Mouse (Mus musculus) lung, postnatal 25 days (tissue): ENCODE results near the gene Agpat2.

ENCODE experiments used
- DNase-seq: peaks from one replicate; pipeline ENCODE4 v3.0.0; 2022; ENCODE audit warnings: low spot score

The Agpat2 gene

DNA sequence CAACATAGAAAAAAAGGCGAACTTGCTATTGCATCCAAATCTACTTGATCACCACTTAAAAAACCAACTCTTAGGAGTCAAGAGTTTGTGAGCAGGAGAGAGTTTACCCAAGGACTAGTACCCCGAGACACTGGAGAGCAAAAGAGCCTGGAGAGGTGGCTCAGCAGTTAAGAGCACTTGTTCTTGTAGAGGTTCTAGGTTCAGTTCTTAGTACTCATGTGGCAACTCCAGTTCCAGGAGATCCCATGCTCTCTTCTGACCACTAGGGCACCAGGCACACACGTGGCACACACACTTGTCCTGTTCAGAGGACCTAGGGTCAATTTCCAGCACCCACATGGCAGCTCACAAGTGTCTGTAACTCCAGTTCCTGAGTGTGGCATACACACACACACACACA, 21.9 kb upstream of the Agpat2 start:
- DNase-seq, result peak; percentile 65

DNA sequence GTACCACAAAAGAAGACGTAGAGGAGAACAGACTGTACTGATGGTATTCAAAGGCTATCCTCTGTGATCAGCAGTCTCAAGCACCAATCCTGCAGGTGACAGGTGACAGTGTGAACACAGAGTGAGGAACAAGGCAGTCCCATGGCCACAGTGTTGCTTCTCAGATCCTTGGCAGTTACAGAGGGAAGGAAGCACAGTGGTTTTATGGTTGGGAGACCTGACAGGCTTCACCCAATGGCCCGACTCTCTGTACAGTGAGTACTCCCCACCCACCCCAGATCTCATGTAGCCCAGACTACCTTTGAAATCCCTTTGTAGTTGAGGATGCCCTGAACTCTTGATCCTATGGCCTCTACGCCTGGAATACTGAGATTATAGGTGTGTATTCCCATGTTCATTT, 21.2 kb upstream of the Agpat2 start:
- no peak for DNase-seq

DNA sequence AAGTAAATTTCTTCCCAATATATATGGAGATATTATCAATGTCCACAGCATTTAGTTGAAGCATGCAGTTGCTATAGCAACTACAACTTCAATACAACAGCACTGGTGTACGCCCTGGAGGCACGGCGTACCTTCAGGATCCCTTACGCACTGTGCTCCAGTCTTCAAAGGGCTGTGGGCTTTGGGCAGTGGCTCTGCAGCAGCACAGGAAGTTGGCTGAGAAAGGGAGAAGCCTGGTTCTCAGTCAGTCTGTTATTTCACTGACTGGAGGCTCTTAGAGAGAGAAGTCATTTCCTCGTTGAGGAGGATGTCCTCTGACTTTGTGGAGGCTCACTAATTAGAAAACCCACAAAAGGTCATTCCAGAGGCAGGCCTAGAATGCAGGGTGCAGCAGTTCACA, 18.8 kb upstream of the Agpat2 start:
- DNase-seq, result no peak

DNA sequence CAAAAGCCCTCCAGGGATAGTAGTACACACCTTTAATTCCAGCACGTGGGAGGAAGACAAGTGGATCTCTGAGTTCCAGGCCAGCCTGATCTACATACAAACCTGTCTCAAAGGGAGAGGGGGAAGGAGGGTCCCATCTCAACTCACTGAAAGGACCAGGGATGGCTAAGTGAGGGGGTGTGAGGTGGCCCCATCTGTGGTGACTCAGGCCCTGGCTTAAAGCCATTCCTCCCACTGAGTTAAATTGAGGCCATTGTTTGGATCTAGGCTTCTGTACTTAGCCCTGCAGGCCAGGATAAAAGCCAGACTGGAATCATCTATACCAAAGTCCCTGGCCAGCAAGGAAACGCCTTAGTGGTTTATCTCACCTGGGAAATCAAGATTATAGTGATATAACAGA, 17.0 kb upstream of the Agpat2 start:
- DNase-seq, result no peak

DNA sequence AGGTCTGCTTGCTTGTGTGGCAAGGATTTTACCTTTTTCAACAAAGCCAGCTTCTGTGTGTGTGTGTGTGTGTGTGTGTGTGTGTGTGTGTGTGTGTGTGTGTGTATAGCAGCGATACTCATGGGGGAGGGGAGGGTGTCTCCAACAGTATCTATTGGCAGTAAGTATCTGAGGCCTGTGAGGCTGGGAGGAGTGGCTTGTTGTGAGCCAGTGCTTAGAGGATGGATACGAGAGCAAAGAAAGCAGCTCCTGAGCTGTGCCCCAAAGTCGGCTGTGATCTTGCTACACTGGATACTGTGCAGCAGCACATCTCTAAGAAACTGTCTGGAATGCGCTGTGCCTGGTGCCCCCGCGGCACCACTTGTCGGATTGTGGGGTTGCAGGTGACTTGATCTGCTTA, 13.7 kb upstream of the Agpat2 start:
- DNase-seq, result no peak

DNA sequence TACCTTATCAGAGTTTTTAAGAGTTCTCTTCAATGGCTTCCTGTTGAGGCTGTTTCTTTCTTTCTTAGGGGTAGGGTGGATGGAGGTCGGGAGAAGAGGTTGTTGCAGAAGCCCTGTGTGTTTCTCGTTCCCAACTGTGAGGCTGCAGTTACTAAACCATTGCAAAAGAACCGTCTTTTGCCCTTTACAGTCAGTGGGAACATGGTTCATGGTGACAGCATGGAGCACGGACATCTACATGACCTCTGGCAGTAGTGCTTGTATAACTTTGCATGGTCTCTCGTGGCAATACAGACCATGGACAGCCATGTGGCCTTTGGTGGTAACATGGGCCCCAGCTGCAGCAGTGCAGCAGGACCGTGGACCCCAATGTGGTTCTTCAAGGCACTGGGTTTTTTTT, 13.1 kb upstream of the Agpat2 start:
- DNase-seq, result no peak

DNA sequence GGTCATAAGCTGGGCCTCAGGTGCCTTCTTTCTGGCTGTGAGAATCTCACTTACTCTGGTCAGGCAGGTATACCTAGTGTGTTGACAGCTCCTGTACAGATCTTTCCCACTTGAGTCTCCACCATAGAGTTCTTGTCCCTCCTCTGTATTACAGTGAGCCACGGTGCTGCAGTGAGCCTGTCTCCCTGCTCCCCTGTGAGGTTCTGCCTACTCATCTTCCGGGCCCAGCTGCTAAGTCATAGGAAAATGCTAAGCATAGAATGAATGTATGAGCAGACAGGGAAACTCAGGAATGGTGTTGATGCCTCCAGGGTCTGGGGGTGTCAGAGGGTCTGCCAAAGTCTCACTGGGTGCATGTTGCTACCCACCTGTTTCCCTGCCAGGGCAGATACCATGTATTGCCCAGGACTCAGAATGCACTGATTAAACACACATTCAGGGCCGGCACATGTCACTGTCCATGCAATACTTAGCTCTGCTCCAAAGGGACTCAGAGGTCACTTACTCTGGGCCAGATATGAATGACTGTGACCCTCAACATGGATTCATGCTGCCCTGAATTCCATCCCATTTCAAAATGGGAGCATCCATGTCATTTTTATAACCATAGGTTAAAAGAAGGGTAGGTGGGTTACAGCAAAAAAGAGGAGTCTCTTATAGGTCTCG, 11.4 kb upstream of the Agpat2 start:
- no peak for DNase-seq

DNA sequence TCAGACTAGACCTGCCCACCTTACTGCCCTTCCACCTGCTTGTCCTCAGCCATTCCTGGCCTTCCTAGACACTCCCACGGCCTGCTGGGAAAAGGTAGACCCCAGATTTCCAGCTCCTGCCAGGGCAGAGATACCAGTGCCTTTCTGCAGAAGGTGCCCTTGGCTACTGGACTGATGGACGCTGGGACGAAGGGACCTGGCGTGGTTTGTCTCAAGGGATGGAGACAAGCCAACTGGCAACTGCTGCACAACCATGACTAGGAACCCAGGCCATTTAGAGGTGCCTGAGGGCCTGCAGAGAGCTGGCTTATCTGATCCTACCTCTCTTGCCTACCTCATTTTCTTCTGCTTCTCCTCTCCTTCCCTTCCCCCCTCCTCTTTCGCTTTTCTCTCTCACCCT, 10.7 kb upstream of the Agpat2 start:
- DNase-seq, result no peak

DNA sequence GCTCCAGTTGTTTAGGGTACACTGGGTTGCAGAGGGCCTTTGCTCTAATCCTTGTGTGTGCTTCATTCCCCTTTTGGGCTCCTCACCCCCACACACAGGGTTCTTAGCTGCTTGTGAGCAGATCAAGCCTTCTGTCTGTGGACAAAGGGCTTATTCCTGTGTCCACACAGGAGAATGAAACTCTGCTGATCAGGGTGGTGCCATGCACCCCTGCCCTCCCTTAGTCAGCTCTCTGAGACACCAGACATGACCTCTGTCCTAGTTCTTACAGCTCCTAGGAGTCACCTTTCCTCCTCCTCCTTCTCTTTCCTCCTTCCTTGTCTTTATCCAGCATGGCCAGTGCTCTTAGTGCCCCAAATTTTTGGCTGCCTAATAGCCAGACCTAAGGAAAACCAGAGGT, 7.7 kb upstream of the Agpat2 start:
- no peak for DNase-seq

DNA sequence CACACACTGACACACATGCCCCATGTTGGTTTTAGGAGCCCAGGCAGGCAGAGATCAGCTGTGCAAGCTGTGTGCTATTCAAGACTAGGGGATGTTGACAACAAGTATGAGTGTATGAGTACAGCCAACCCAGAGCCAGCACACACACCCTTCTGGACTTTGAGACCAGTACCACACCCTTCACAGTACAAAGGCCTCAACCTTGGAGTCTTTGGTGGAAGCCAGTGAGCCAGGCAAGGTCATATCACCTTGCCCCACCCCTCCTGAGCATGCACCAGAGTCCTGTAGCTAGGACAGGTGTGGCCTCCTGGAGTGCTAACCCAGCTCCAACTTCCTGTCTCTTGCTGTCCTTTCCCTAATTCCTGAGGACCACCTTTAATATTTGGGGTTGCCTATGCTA, 6.8 kb upstream of the Agpat2 start:
- DNase-seq, result no peak

DNA sequence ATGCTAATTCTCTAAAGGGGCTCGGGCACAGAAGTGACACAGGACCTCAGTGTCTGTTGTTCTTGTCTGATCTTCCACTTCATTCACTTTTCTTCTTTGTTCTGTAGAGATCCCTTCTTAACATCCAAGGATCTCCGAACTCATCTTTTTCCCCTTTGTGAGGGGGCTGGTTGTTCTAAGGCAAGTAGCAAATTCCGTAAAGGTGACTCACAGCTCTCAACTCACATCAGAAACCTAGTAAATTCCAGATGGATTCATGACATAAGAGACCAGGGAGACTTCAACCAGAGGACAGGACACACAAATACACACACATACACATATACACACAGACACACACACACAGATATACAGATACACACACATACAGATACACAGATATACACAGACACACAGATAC, 6.3 kb upstream of the Agpat2 start:
- DNase-seq, result no peak

DNA sequence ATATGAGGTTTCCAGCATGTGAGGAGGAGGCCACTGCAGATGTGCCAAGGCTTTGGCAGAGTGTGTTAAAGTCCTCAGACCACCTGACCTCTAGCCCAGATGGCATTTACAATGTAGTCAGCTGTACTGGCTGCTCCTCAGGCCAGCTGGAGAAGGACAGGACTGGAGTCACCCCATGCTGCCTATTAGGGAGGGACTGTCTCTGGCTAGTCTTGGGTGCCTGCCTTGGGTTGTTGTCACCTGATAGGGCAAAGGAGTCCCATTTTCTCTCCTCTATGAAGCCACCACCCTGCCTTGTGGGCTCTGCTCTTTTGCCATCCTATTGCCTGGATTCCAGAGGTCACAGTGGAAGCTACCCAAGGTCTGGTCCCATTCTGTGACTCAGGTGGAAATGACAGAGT, 5.0 kb upstream of the Agpat2 start:
- DNase-seq, result no peak

DNA sequence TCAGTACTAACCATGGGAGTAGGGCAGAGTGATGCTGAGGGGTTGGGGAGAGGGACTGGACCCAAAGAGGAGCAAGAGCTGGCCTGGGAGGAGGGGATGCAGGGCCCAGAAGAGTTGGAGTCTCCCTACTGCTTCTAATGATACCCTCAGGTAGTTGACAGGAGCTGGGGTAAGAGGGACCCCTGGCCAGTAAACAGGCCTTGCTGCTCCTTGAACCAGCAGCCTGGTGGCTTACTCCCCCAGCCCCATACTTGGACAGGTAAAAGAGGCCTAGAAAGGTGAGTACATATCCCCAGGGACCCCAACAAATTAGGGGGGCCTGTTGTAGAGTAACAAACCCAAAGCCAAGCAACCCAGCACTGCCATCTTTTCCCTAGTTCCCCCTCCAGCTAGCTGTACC, 4.6 kb upstream of the Agpat2 start:
- DNase-seq, result no peak

DNA sequence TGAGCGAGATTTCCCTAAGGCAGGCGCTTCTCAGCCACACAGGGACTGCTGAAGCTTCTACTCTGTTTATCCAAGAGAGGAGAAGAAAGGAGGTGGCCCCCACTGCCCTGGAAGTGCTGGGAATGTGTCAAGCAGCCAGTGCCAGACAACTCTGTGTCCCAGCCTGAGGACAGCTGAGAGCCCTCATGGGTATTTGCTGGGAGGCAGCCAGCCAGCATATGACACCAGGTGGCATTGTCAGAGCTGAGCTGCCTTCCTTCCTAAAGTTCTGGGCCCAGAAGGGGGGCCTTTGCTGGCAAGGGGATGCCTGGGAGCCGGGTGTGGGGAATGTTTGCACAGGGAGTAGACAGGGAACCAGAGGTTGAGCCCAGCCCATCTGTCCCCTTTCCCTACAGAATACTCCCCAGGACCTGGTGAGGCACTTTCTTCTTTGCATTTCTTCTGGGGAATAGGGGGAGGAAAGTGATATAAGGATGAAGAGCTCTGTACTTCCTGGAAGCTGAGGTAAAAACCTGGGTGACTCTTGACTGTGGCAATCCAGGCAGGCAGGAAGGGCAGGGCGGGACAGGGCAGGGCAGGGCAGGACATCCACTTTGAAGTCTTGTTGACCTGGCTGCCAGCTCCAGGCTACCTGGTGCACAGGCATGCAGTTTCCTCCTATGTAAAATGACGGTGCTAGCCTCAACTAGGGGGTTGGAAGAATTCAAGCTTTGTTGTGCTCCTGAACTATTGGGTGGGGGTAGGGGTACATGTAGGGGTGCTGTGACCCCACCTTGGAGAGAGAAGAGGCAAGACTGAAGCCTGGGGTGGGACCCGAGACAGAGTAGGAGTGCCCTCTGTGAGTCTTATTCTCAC, 3.1 kb upstream of the Agpat2 start:
- peak; percentile 76 for DNase-seq

DNA sequence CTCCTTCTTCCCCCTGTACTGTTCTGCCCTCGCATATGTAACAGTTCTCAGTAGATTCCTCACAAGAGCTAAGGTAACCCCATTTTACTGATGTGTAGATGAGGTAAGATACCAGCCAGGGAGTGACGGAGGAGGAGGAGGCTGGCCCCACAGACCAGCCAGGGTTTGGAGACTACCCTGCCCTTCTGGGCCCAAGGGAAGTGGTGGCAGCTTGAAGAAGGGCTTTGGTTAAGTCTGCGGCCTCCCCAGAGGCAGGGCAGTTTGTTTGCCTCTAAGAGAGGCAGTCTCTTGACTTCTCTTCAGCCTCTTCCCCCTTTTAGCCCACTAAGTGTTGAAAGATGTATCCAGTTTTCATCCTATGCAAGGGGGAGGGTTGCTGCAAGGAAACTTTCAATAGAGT, 2.4 kb upstream of the Agpat2 start:
- no peak for DNase-seq

DNA sequence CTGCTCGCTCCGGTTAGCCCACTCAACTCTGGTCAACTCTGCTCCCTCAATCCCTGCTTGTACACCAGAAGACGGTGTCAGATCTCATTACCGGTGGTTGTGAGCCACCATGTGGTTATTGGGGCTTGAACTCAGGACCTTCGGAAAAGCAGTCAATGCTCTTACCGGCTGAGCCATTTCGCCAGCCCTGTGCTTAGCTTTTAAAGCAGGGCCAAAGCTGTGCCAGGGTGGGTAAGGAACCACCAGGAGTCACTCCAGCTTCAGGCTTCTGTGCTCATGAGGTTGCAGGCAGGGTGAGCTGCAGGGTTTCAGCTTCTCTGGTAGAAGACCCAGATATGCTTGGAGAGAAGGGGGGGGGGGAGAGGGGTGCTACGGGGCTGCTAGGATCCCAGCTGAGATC, 1.1 kb upstream of the Agpat2 start:
- DNase-seq, result no peak

DNA sequence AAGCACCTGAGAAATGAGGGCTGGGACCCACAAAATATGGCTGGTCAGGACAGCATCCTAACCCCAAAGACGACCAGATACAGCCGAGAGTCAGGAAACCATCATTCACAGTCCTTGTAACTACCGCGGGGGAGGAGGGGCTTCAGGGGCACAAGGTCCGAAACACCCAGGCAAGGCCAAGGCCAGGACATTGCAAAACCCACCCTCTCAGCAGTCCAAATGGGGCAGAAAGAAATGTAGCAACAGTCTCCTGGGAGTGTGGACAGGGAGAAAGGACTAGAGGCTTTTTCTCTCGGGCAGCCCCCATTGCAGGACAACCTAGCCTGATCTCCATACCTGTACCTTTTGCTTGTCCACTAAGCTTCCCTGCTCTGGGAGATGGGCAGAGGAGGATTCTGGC, 1.1 kb downstream of the Agpat2 start:
- no peak for DNase-seq

DNA sequence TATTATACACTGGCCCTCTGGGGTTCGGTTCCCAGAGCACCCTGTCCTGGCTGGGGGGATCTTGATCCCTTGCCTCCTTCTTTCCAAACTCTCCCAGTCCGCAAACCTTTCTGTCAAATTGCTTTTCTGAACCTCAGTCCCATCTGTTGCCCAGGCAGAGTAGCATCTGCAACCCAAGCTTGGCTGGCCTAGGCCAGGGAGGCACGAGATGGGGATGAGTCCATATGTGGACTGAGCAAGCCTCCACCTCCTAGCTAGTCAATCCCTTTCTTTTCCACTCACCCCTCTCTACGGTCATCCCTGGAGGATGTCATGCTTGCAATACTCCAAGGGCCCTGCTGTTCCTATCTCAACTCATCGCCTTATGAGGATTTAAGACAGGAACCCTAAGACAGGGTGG, 1.6 kb downstream of the Agpat2 start:
- DNase-seq, result no peak

DNA sequence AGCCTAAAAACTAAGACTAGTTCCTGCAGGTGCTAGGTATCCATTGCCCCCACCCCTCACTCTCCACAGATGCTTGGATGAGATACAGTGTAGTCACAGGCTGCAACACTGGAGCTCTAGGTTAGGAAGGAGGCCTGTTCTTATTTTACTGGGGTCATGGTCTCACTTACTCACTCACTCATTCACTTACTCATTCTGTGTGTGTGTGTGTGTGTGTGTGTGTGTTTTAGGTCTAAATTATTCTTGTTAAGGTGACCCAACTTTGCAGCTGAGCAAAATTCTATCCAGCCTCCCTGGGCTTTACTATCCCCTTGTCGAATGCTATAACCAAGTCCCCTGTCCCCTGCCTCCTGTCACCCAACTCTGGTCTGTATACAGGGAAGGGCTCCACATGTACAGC, 2.6 kb downstream of the Agpat2 start:
- no peak for DNase-seq

DNA sequence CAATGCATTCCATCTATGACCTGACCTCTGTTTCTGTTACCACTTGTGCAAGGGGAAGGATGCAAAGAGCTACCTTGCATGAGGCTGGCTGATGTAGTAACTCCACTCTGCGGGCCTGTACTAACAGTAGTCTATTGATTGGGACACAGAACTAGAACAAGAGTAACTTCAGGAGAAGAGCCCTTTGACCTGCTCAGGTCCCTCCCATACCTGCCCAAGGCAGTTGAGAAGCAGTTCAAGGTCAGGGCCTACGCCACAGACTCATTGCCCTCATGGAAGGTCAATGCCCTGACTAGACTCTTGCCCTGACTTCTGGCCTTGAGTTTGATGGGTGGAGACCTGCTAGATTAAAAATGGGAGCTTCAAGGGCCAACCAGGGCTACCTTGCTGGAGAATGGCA, 3.6 kb downstream of the Agpat2 start:
- DNase-seq, result no peak

DNA sequence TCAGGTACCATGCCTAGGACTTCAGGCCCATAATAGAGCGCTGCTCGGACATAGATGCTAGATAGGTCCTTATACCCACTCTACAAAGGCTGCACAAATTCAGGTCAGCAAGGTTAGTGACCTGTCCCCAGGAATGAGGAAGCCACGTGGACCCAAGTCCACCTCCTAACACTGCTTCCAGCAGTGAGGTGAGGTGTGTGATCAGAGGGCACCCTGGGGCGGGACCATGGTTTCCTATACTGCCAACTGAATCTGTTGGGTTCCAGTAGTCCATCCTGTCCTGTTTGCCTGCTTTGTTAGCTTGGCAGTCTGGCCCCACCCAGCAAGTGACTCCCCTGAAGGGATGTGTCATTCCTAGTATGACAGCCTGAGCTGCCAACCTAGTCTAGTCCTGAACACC, 4.3 kb downstream of the Agpat2 start:
- DNase-seq, result no peak

DNA sequence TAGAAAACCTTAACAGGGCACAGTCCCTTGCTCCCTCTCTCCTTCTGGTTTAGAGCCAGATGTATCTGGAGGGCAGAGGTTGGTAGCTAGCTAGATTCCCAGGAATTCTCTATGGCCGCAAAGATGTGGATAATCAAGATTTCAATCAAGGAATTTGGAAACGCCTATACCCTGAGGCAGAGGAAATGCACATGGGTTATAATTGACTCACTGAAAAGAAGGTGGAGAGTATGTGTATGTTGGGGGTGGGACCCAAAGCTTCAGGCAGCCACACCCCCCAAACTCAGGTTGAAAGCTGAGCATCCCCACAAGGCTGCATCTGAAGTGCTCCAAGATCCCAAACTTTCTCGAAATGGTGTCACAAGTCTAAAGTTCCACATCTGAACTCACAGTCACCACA, 5.8 kb downstream of the Agpat2 start:
- DNase-seq, result no peak

DNA sequence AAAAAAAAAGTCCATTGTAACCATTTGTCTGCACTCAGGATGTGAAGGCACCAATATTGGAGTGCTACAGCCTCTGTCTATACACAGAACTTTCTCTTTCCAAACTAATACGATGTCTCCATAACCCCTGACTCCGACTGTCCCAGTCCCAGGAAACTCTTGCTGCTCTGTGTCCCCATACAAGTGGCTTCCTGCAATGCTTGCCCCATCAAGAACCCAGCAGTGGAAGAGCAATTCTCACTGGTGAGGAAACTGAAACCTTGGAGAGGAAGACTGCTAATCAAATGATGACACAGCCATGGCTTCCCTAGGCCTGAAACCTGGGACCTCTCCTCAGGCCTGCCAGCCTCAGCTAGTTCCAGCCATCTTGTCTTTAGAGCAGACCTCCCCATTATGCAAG, 6.4 kb downstream of the Agpat2 start:
- no peak for DNase-seq

DNA sequence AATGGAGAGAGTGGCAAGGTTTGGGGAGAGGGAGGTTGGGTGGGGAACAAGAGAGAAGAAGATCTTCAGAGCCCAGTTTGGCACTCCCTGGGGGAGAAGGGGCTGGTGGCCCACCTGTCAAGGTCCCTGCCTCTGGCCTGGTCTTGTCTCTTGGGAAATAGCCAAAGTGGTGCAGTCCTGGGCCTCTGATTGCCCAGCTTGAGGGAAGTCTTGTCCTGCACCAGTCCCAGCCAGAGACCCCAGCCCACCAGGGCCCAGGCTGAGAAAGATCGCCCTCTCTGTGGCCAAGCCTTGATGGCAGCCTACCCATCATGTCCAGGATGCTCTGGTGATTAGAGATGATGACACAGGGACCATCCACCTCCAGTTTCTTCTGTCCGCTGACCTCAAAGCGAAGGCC, 7.3 kb downstream of the Agpat2 start:
- no peak for DNase-seq
